Mouse (Mus musculus) forebrain, embryonic 13.5 days (tissue): Measurements from ENCODE around the gene Isg20l2. TPM values are rescaled to one million over a fixed set of nuclear protein-coding genes. Genes with fewer than 3 reads are reported as not detected.
"Not testable (repeated sequence)": the region's sequence is repeated elsewhere in the genome, so short reads cannot be mapped to it uniquely, and the experiment has no call there.

Experiments
- ATAC-seq: fragments of 200-750 bp; cut with Nextera tagmentation; 2 replicates; pipeline ENCODE4 v1.8.0; 2017
- H3K27ac ChIP-seq: fragments of 300-500 bp; sonication (generic); 2 replicates; pipeline ENCODE4 v1.5.1; 2015; ENCODE audit warnings: inconsistent platforms, mild to moderate bottlenecking, moderate library complexity
- H3K27me3 ChIP-seq: fragments of 300-500 bp; sonication (generic); 2 replicates; pipeline ENCODE4 v1.6.1; 2015; ENCODE audit warnings: mild to moderate bottlenecking, inconsistent platforms
- H3K36me3 ChIP-seq: fragments of 300-500 bp; sonication (generic); 2 replicates; pipeline ENCODE4 v1.6.1; 2015; ENCODE audit warnings: mild to moderate bottlenecking, inconsistent platforms; ENCODE audit not compliant: poor library complexity, severe bottlenecking
- H3K4me1 ChIP-seq: fragments of 300-500 bp; sonication (generic); 2 replicates; pipeline ENCODE4 v1.6.1; 2015; ENCODE audit warnings: inconsistent platforms
- H3K4me2 ChIP-seq: fragments of 300-500 bp; sonication (generic); 2 replicates; pipeline ENCODE4 v1.6.1; 2015; ENCODE audit warnings: inconsistent platforms, mild to moderate bottlenecking, moderate library complexity
- H3K4me3 ChIP-seq: fragments of 300-500 bp; sonication (generic); 2 replicates; pipeline ENCODE4 v1.5.1; 2015; ENCODE audit warnings: mild to moderate bottlenecking, inconsistent platforms
- H3K9ac ChIP-seq: fragments of 300-500 bp; sonication (generic); 2 replicates; pipeline ENCODE4 v1.6.1; 2015; ENCODE audit warnings: mild to moderate bottlenecking, inconsistent platforms
- H3K9me3 ChIP-seq: fragments of 300-500 bp; sonication (generic); replicated peaks from 2 replicates; pipeline ENCODE4 v1.6.1; 2016; ENCODE audit warnings: inconsistent platforms
- WGBS: fragments of 180-500 bp; shearing (Covaris S2); methylation state at CpG from one replicate; pipeline ENCODE4 v1.1.7; 2015; 5-methylcytosine and 5-hydroxymethylcytosine counted together
- polyA plus RNA-seq: library from polyadenylated mRNA; unstranded; fragments of >200 nt; fragmentation: Nextera tagmentation; extraction: Ambion mirVana; gene quantifications from 2 replicates; pipeline ENCODE4 v1.2.1, GENCODE M21; 2015

The Isg20l2 gene
- 61.8 and 63.0 TPM in 2 replicates for polyA plus RNA-seq

DNA sequence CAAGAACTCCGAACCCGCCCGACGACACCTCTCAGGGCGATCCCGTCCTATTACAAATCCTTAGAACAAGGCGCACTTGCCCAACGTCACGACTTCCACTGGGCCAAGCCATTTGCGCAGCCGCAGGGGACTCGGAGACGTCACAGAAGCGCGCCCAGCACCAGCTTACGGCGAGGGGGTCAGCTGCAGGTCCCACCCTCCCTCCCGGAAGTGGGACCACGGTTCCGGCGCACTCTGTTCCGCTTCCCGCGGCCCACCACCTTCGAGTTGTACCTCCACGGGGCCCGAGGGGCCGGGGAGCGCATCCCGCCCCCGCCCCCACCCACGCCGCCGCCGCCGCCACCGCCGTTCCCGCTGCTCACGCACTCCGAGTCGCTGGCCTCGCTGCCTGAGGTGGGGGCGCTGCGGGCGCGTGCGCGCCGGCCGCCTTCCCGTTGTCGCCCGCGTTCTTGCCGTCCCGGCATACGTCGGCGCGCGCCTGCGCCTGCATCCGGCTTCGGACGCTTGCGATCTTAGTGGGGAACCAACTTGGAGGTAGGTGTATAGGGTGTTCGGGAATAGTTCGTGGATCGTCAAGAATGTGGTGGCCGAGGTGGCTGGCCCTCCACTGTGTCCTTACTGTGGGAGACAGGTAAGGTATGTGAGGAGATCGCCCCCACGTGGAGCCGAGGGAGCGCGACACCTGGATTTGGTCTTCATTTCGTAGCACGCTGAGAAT, at the start of gene Isg20l2, which contains the start of gene Rrnad1:
TSS of gene Isg20l2 (plus strand) at position 237 of the 718 bp plus-strand sequence.
TSS of gene Rrnad1 (minus strand) at position 640 of the 718 bp plus-strand sequence.
- H3K9ac ChIP-seq: peak within 1 kb of the TSS; percentile 86
- peak; percentile 97 for ATAC-seq
- peaks cover 66% of the 10 kb centered on the region for H3K36me3 ChIP-seq
- H3K4me1 ChIP-seq: peaks cover 48% of the 10 kb centered on the region
- peak within 1 kb of the TSS; percentile 82 for H3K4me3 ChIP-seq
- peak within 1 kb of the TSS; percentile 83 for H3K27ac ChIP-seq
- H3K4me2 ChIP-seq: peak within 1 kb of the TSS; percentile 78
- H3K9me3 ChIP-seq: no peaks in the 10 kb centered on the region
- no peaks in the 10 kb centered on the region for H3K27me3 ChIP-seq
- WGBS: under 1% methylated on average over 70 of the region's 78 CpGs

DNA sequence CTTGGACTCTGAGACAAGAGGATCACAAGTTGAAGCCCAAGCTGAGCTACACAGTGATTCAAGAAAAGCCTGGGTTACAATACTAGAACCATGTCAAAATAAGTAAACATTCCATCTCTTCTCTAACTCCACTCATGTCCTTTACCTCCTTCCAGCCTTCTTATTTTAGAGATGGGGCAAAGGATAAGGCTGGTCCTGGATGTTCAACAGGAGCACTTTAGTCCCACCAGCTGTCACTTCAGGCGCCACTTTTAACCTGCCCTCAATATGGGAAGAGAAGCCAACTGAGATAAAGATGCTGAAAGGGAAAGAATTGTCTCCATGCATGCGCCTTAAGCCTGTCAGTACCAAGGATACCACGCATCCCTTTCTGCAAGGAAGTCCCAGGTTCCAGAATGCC, 45.8 kb upstream of the Isg20l2 start:
- Histone ChIP-seq H3K27ac (no peak overlapping the region), H3K4me3 (peak overlapping the region; percentile 82), H3K9ac (peak overlapping the region; percentile 92), H3K4me2 (peak overlapping the region; percentile 95), H3K27me3 (no peaks in the 10 kb centered on the region), H3K9me3 (no peaks in the 10 kb centered on the region), H3K4me1 (peaks cover 21% of the 10 kb centered on the region), H3K36me3 (peaks cover 16% of the 10 kb centered on the region)
- no peak for ATAC-seq
- WGBS: 4% methylated on average over 3 of the region's 3 CpGs

DNA sequence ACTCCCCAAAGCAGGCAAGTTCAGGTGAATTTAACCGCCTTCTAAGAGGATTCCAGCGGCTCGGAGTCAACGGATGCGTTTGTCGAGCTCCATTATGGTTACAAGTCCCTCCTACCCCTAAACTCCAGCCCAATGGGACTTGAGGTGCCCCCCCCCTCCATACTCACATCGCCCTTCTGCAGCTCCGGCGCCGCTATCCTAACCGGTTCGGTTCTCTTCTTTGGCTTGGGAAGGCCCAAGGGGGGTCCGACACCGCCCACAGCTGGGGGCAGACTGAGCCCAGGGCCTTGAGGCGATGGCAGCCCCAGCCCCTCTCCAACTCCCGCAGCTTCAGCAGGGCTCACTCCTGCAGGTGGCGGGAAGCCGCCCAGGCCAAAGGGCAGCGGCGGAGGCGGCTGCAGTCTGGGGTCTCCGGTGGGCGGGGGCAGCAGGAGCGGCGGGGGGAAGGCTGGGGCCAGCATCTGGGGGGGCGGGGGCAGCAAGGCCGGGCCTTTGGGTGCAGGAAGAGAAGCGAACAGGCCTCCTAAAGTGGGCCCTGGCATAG, 45.3 kb upstream of the Isg20l2 start:
- Histone ChIP-seq H3K4me3 (peak overlapping the region; percentile 82), H3K27me3 (no peaks in the 10 kb centered on the region), H3K9ac (peak overlapping the region; percentile 92), H3K9me3 (no peaks in the 10 kb centered on the region), H3K4me2 (peak overlapping the region; percentile 95), H3K27ac (peak overlapping the region; percentile 57), H3K4me1 (peaks cover 21% of the 10 kb centered on the region), H3K36me3 (peaks cover 15% of the 10 kb centered on the region)
- peak; percentile 2; the same call in 1 of the 2 replicates for ATAC-seq
- WGBS: 0% methylated on average over 19 of the region's 28 CpGs

DNA sequence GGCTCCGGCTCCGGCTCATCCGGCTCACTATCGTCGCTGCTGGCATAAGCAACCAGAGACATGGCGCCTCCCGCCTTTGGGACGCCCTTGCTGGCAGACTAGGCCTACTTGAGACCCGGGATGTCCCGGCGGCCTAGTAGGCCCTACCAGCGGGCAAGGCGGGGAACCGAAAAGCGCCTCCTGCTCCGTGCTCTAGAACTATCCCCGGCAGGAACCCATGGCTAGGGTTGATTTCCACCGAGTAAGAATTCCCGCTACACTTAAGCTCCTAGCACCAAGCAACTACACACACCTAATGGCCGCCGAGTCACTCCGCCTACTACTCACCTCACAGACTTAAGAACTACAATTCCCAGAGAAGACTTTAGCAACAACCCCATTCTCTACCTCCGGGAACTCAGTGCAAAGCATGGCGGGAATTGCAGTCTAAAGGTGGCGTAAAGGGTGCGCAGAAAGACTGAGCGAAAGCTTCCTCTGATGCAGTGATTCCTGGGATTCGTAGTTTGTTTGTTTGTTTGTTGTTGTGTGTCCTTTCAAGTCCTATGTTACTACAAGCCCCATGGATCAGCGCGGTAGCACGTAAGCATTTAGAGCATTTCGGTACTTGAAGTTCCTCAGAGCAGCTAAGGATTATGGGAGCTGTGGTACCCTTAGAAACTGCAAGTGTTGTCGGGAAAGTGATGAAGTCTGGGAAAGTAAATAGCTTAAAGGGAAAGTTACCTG, 44.7 kb upstream of the Isg20l2 start, which contains the start of gene Prcc:
TSS of gene Prcc (minus strand) at position 328 of the 723 bp plus-strand sequence.
- Histone ChIP-seq H3K4me2 (peak within 1 kb of the TSS; percentile 95), H3K36me3 (peaks cover 8% of the 10 kb centered on the region), H3K27ac (peak within 1 kb of the TSS; percentile 57), H3K4me1 (peaks cover 21% of the 10 kb centered on the region), H3K4me3 (peak within 1 kb of the TSS; percentile 82), H3K9ac (peak within 1 kb of the TSS; percentile 92), H3K9me3 (no peaks in the 10 kb centered on the region), H3K27me3 (no peaks in the 10 kb centered on the region)
- peak; percentile 99 for ATAC-seq
- WGBS: 0% methylated on average over 33 of the region's 33 CpGs

DNA sequence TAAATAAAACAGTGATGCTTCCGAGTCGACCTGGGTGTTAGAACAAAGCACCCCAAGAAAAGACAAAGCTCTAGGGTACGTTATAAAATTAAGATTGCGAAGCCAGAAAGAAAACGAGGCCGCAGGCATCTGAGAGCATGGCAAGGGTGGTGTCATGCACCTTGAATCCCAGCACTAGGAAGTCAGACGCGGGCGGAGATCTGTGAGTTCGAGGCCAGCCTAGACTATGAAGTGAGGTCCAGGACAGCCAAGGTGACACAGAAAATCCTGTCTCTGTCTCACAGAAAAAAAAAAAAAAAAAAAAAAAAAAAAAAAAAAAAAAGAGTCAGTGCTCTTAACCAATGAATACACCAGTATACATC, 44.1 kb upstream of the Isg20l2 start:
- Histone ChIP-seq H3K27me3 (no peaks in the 10 kb centered on the region), H3K4me3 (peak overlapping the region; percentile 82), H3K27ac (no peak overlapping the region; the same call in 1 of the 2 replicates), H3K36me3 (peaks cover 4% of the 10 kb centered on the region; the same call in 1 of the 2 replicates), H3K9ac (no peak overlapping the region), H3K4me1 (peaks cover 21% of the 10 kb centered on the region), H3K9me3 (no peaks in the 10 kb centered on the region), H3K4me2 (peak overlapping the region; percentile 95)
- peak; percentile 28; the same call in 1 of the 2 replicates for ATAC-seq
- 12% methylated on average over 10 of the region's 10 CpGs for WGBS

DNA sequence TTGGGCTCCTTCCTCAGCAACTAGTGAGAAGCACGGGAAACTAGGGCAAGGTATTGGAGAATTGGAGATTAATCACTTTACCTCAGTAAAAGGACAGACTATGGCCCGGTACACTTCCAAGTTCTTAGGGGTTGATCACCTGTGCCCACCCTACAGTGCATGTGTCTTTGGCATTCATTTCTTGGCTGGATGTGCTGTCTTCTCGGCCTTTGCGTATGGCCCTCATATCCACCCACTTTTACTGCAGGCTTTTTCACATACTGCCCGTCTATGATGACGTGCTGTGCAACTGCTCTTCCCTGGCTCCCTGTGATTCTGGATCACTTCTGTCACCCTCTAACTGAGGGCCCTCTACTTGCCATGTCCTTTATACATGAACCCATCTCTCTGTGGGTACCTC, 43.7 kb upstream of the Isg20l2 start:
- H3K4me3 ChIP-seq: peak overlapping the region; percentile 82
- WGBS: 84% methylated on average over 6 of the region's 6 CpGs
- no peak for ATAC-seq

DNA sequence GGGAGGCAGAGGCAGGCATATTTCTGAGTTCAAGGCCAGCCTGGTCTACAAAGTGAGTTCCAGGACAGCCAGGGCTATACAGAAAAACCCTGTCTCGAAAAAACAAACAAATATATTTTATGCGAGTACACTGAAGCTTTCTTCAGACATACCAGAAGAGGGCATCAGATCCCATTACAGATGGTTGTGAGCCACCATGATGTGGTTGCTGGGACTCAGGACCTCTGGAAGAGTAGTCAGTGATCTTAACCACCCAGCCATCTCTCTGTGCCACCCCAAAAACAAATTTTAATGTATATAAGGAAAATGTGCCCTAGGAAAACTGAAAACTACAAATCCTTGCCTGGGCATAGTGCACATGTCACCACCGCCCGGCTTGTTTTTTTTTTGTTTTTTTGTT, 42.7 kb upstream of the Isg20l2 start:
- H3K27ac ChIP-seq, H3K9ac ChIP-seq, H3K27me3 ChIP-seq, H3K9me3 ChIP-seq, ATAC-seq, H3K4me3 ChIP-seq, H3K4me2 ChIP-seq, H3K36me3 ChIP-seq: not testable (repeated sequence)
- H3K4me1 ChIP-seq: peaks cover 20% of the 10 kb centered on the region
- 86% methylated on average over 4 of the region's 4 CpGs for WGBS

More for the DNA sequence above, 43.7 kb upstream of the Isg20l2 start:
- peaks cover 1% of the 10 kb centered on the region; the same call in 1 of the 2 replicates for H3K36me3 ChIP-seq
- peaks cover 21% of the 10 kb centered on the region for H3K4me1 ChIP-seq
- H3K9ac ChIP-seq: no peak overlapping the region
- H3K9me3 ChIP-seq: no peaks in the 10 kb centered on the region
- no peaks in the 10 kb centered on the region for H3K27me3 ChIP-seq
- peak overlapping the region; percentile 95 for H3K4me2 ChIP-seq
- H3K27ac ChIP-seq: no peak overlapping the region; the same call in 1 of the 2 replicates

DNA sequence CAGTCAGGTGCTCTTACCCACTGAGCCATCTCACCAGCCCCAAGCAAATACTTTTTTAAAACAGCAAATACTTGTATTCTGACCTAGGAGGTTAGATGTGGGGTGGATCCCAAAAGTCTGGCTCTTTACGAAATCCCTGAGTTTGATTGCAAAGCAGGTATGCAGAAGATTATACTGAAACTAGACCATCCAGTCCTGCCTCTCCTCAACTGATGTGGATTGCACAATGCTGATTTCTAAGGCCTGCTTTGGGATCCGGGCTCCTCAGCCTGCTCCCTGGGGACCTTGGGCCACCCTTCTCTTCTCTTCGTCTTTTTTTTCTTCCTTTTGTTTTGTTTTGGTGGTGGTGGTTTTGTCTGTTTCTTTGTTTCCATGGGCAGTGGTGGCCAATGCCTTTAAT, 38.6 kb upstream of the Isg20l2 start:
- H3K9me3 ChIP-seq: no peaks in the 10 kb centered on the region
- no peaks in the 10 kb centered on the region for H3K36me3 ChIP-seq
- no peak overlapping the region for H3K27ac ChIP-seq
- no peak overlapping the region for H3K4me3 ChIP-seq
- no peak overlapping the region for H3K9ac ChIP-seq
- H3K27me3 ChIP-seq: no peaks in the 10 kb centered on the region
- no peak overlapping the region for H3K4me2 ChIP-seq
- H3K4me1 ChIP-seq: no peaks in the 10 kb centered on the region
- 38% methylated on average over 3 of the region's 3 CpGs for WGBS
- no peak for ATAC-seq

DNA sequence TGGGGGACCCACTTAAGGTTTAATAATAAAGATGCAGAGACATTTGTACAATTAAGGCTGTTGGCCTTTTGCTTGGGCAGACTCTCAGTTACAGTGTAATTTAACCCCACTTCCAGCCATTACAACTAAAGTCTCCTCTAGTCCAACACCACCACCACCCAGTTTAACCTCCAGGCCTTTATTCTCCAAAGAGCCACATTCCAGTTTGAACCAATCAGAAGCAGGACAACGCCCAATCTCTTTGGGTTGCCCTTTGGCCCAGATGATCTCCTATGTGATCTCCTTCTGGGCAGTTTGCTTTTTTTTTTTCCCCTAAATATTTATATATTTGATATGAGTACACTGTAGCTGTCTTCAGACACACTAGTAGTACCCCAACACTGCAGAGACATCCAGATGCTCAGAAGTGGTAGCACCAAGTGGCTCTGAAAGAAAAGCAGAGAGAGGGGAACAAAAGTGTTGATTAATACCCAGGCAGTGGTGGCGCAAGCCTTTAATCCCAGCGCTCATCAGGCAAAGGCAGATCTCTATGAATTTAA, 36.7 kb upstream of the Isg20l2 start:
- no peak overlapping the region for H3K9ac ChIP-seq
- WGBS: 68% methylated on average over 3 of the region's 3 CpGs
- H3K9me3 ChIP-seq: no peaks in the 10 kb centered on the region
- no peaks in the 10 kb centered on the region for H3K4me1 ChIP-seq
- H3K27me3 ChIP-seq: no peaks in the 10 kb centered on the region
- H3K36me3 ChIP-seq: no peaks in the 10 kb centered on the region
- H3K4me2 ChIP-seq: no peak overlapping the region
- no peak for ATAC-seq
- no peak overlapping the region for H3K27ac ChIP-seq
- H3K4me3 ChIP-seq: no peak overlapping the region

DNA sequence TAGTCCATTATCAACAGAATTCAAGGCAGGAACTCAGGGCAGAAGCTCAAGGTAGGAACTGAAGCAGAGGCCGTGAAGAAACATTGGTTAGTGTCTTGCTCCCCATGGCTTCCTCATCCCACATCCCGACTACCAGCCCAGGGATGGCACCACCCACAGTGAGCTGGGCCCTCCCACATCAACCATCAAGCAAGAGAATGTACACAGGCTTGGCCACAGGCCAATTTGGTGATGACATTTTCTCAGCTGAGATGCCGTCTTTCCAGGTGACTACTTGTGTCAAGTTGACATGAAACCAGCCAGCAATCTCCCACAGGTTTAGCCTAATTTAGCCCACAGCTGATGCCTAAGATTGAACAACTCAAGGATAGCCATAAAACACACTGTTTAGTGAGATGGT, 30.8 kb upstream of the Isg20l2 start:
- Histone ChIP-seq H3K4me3 (no peak overlapping the region), H3K27ac (no peak overlapping the region), H3K4me1 (no peaks in the 10 kb centered on the region), H3K36me3 (no peaks in the 10 kb centered on the region), H3K4me2 (no peak overlapping the region), H3K9me3 (no peaks in the 10 kb centered on the region), H3K27me3 (no peaks in the 10 kb centered on the region), H3K9ac (no peak overlapping the region)
- WGBS: 64% methylated on average over 3 of the region's 3 CpGs
- no peak for ATAC-seq

DNA sequence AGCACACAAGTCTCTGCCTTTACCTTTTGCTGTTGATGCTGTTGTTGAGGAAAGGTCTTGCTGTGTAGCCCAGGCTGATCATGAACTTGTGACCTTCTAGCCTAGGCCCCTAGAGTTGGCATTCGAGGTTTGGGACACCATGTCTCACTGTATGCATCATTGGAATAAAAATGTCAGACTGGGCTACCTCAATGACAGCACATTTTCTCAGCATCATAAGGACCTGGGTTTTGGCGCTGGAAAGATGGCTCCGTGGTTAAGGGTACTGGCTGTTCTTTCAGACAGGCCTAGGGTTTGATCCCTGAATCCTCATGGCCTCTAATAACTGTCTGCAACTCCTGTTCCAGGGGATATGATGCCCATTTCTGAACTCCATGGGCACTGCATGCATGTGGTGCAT, 30.3 kb upstream of the Isg20l2 start:
- Histone ChIP-seq H3K4me2 (no peak overlapping the region), H3K9ac (no peak overlapping the region), H3K4me1 (no peaks in the 10 kb centered on the region), H3K4me3 (no peak overlapping the region), H3K36me3 (no peaks in the 10 kb centered on the region), H3K27me3 (no peaks in the 10 kb centered on the region), H3K27ac (no peak overlapping the region), H3K9me3 (no peaks in the 10 kb centered on the region)
- 79% methylated on average over 3 of the region's 3 CpGs for WGBS
- no peak for ATAC-seq
